Mouse (Mus musculus) kidney, postnatal 36 days (tissue): ENCODE measurements around the gene Arhgef15.
"Not testable (repeated sequence)": the region's sequence is repeated elsewhere in the genome, so short reads cannot be mapped to it uniquely, and the experiment has no call there.

Source experiments
- DNase-seq, 2 experiments: peaks; one replicate each; pipeline ENCODE4 v3.0.0; 2021 to 2022; ENCODE audit warnings: mixed read lengths in 2 of 2

The Arhgef15 gene

GRCm38 (mm10) chr11:68963405-68963804 is 6.1 kb upstream of the Arhgef15 start:
- no peak for DNase-seq

- not testable (repeated sequence) for DNase-seq
Measured at GRCm38 (mm10) chr11:68962159-68962558, 4.9 kb upstream of the Arhgef15 start.

GRCm38 (mm10) chr11:68961596-68961995 is 4.3 kb upstream of the Arhgef15 start:
- DNase-seq: no peak

GRCm38 (mm10) chr11:68957971-68958370 is 691 bp upstream of the Arhgef15 start:
- no peak for DNase-seq

GRCm38 (mm10) chr11:68956697-68957096 is 583 bp downstream of the Arhgef15 start:
- DNase-seq: peak; percentile 54 to 66

GRCm38 (mm10) chr11:68956107-68956506 is 1.2 kb downstream of the Arhgef15 start:
- DNase-seq: peak; percentile 57 to 69

- no peak for DNase-seq
Measured at GRCm38 (mm10) chr11:68955473-68955872, 1.8 kb downstream of the Arhgef15 start.

- no peak for DNase-seq
Measured at GRCm38 (mm10) chr11:68954408-68954807, 2.9 kb downstream of the Arhgef15 start.

- no peak for DNase-seq
Measured at GRCm38 (mm10) chr11:68953903-68954302, 3.4 kb downstream of the Arhgef15 start.

GRCm38 (mm10) chr11:68947542-68947993 is 9.7 kb downstream of the Arhgef15 start:
- no peak for DNase-seq

- DNase-seq: no peak
Measured at GRCm38 (mm10) chr11:68946806-68947440, 10.4 kb downstream of the Arhgef15 start.

GRCm38 (mm10) chr11:68946001-68946400 is 11.3 kb downstream of the Arhgef15 start:
- DNase-seq: no peak

- no peak for DNase-seq
Measured at GRCm38 (mm10) chr11:68945245-68945644, 12.0 kb downstream of the Arhgef15 start.

- DNase-seq: peak; percentile 68
Measured at GRCm38 (mm10) chr11:68942731-68943130, 14.5 kb downstream of the Arhgef15 start.

GRCm38 (mm10) chr11:68940516-68940915 is 16.8 kb downstream of the Arhgef15 start:
- peak; percentile 83 to 88 for DNase-seq

- peak; percentile 88 to 96 for DNase-seq
Measured at GRCm38 (mm10) chr11:68939451-68940304, 17.6 kb downstream of the Arhgef15 start.

- DNase-seq: not testable (repeated sequence)
Measured at GRCm38 (mm10) chr11:68936951-68937350, 20.3 kb downstream of the Arhgef15 start.

GRCm38 (mm10) chr11:68933885-68934507 is 23.3 kb downstream of the Arhgef15 start:
- no peak for DNase-seq

GRCm38 (mm10) chr11:68929947-68930346 is 27.3 kb downstream of the Arhgef15 start:
- no peak for DNase-seq

GRCm38 (mm10) chr11:68926981-68927380 is 30.3 kb downstream of the Arhgef15 start, which contains the start of gene Odf4:
TSS of gene Odf4 (minus strand) at chr11:68927081.
- no peak for DNase-seq

- no peak for DNase-seq
Measured at GRCm38 (mm10) chr11:68924749-68925148, 32.5 kb downstream of the Arhgef15 start.

- peak; percentile 66 to 73 for DNase-seq
Measured at GRCm38 (mm10) chr11:68923191-68923590, 34.1 kb downstream of the Arhgef15 start.

- no peak for DNase-seq
Measured at GRCm38 (mm10) chr11:68914566-68914965, 42.7 kb downstream of the Arhgef15 start.
